Mouse (Mus musculus) erythroblast, embryonic 14.5 days (primary cell): ENCODE data around the gene Matn3.

ENCODE experiments used
- GATA1 ChIP-seq: IDR thresholded peaks from 2 replicates; pipeline ENCODE4 v1.6.1; 2012; ENCODE audit warnings: low read length, inconsistent platforms, mixed read lengths
- TAL1 ChIP-seq: IDR thresholded peaks from 3 replicates; pipeline ENCODE4 v1.6.1; 2012; ENCODE audit warnings: low read length, inconsistent platforms, mixed read lengths

DNA sequence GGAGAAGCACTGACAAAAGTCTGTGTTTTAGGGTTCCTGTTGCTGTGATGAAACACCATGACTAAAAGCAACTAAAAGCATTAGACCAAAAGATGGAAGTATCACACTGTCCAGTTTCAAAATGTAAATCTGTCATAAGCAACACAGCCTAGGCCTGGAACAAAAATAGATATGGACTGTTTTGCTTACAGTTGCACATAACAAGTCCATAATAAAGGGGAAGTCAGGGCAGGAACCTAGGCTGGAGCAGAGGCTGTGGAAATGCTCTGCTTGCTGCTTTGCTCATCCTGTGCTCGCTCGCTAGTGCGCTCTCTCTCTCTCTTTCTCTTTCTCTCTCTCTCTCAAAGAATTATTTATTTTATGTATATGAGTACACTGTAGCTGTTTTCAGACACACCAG is 20.1 kb upstream of the Matn3 start:
- TF ChIP-seq TAL1 (no peak), GATA1 (no peak)
